Mouse (Mus musculus): ENCODE data around the gene Clec3b. TPM values are rescaled to one million over a fixed set of nuclear protein-coding genes. Genes with fewer than 3 reads are reported as not detected.

Clec3b gene
- total RNA-seq, 1 experiment from 2014 or later: not detected

- ATAC-seq (replicated peaks; ENCODE audit: insufficient number of reproducible peaks, low FRiP score, low TSS enrichment, poor library complexity, severe bottlenecking): no peak
These were observed 2.3 kb upstream of the Clec3b start for GRCm38 (mm10) chr9:123148430-123148829.

DNA sequence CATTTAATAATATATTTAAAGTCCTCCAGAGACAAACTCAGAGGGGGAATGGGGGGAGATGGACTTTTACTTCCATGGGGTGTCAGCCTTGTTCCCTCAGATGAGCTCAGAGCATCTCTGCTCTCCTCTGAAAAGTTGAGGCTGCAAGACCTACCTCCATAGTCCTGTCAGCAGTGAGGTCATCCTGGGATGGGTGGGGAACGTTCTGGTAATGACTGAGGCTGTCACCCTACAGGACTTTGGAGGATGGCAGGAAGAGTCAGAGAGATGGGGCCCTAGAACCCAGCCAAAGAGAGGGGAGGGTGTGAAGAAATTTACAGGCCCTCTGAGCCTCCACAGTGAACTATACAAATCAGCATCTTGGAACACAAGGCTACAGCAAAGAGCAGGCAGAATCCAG, 815 bp downstream of the Clec3b start:
- ATAC-seq (replicated peaks; ENCODE audit: insufficient number of reproducible peaks, low FRiP score, low TSS enrichment, poor library complexity, severe bottlenecking): no peak

DNA sequence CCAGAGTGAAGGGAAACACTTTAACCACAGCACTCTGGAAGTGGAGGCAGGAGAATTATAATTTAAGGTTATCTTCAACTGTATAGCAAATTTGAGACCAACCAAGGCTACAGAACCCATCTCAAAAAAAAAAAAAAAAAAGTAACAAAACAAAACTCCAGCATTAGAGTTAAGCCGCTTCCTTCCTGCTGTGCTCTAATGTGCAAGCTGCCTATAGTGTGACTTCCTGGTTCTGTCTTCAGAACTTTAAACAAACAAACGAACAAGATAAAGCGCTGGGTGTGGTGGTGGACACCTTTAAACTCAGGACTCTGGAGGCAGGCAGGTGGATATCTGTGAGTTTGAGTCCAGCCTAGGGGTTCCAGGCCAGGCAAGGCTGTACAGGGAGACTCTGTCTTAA, 1.3 kb downstream of the Clec3b start:
- ATAC-seq (replicated peaks; ENCODE audit: insufficient number of reproducible peaks, low FRiP score, low TSS enrichment, poor library complexity, severe bottlenecking): no peak

DNA sequence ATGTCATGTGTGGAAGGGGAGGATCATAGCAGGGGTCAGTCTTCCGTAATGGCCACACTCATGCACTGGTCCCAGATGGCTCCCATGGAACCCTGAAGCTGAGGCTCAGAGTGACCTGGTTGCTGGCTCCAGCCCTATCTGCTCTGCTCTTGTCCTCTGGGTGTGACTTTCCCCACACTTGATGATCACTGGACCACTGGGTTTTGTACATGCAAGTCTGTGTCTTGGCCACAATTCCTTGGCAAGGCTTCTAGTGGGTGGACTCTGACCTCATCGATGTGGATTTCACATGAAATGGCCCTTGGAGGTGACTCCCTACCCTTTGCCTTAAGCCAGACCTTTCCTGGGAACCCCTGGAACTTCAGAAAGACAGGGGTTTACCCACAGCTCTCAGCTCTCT, 2.4 kb downstream of the Clec3b start:
- ATAC-seq (replicated peaks; ENCODE audit: insufficient number of reproducible peaks, low FRiP score, low TSS enrichment, poor library complexity, severe bottlenecking): no peak

DNA sequence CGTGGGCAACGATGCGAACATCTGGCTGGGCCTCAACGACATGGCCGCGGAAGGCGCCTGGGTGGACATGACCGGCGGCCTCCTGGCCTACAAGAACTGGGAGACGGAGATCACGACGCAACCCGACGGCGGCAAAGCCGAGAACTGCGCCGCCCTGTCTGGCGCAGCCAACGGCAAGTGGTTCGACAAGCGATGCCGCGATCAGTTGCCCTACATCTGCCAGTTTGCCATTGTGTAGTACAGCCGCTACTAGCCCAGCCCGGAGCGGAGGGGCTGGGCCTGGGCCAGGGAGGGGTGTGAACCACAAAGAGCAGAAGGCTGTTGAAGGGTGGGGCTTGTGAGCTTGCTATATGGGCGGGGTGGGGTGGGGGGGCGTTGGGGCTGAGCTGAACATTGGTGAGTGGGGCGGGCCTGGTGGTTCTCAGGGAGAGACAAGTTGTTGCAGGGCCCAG, 6.2 kb downstream of the Clec3b start:
- ATAC-seq (replicated peaks; ENCODE audit: insufficient number of reproducible peaks, low FRiP score, low TSS enrichment, poor library complexity, severe bottlenecking): no peak

GRCm38 (mm10) chr9:123157699-123158098, 7.0 kb downstream of the Clec3b start:
- no peak for ATAC-seq (replicated peaks; ENCODE audit: insufficient number of reproducible peaks, low FRiP score, low TSS enrichment, poor library complexity, severe bottlenecking)

DNA sequence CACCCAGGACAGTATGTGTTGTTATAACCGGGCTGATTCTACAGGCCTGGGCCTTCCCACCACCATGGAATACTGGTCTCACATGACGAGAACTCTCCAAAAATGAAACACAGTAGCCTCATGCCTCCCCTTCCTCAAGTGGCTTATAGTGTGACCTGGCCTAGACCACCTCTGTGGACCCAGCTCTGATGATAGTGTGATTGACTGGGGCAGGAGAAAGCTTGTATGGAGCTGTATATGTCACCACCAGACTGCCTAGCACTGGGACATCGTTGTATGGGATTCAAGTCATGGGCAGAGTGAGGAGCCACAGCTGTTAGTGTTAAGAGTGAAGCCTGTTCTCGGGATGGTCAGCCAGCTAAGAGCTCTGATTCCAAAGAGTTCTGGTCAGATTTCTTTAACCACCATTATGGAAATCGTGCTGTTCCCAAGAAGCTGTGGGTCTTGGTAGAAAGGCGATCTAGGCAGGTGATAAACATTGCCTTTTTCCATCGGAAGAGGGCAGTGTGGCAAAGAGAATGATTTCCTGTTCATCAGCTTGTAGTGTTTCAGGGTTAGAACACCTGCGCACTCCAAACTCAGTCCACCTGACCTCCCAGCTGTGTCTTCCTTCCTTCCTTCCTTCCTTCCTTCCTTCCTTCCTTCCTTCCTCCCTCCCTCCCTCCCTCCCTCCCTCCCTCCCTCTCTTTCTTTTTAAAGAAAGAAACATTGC, 7.5 kb downstream of the Clec3b start:
- no peak for ATAC-seq (replicated peaks; ENCODE audit: insufficient number of reproducible peaks, low FRiP score, low TSS enrichment, poor library complexity, severe bottlenecking)

DNA sequence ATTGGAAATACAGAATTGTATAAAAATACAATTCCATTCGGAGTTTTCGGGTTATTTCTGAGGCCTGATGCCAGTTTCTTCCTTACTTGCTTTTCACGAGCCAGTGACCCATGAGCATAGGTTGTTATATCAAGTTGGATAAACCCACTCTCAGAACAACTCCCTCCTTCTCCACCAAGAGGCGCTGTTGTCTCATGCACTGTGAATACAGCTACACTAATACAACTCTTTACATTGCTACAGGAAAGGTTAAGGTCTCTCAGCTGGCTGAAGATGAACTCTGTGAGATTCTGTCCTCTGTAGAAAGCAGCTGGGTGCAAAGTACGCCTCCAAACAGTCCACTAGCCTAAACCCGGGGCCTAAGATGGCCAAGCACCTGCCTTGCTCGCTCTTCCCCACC, 8.6 kb downstream of the Clec3b start:
- no peak for ATAC-seq (replicated peaks; ENCODE audit: insufficient number of reproducible peaks, low FRiP score, low TSS enrichment, poor library complexity, severe bottlenecking)

- ATAC-seq (replicated peaks; ENCODE audit: insufficient number of reproducible peaks, low FRiP score, low TSS enrichment, poor library complexity, severe bottlenecking): no peak
These were observed 11.0 kb downstream of the Clec3b start for GRCm38 (mm10) chr9:123161792-123162191.

GRCm38 (mm10) chr9:123162985-123163694, 12.4 kb downstream of the Clec3b start:
- no peak for ATAC-seq (replicated peaks; ENCODE audit: insufficient number of reproducible peaks, low FRiP score, low TSS enrichment, poor library complexity, severe bottlenecking)

GRCm38 (mm10) chr9:123165781-123166443, 15.2 kb downstream of the Clec3b start:
- no peak for ATAC-seq (replicated peaks; ENCODE audit: insufficient number of reproducible peaks, low FRiP score, low TSS enrichment, poor library complexity, severe bottlenecking)

- no peak for ATAC-seq (replicated peaks; ENCODE audit: insufficient number of reproducible peaks, low FRiP score, low TSS enrichment, poor library complexity, severe bottlenecking)
These were observed 23.0 kb downstream of the Clec3b start for GRCm38 (mm10) chr9:123173760-123174159.

- ATAC-seq (replicated peaks; ENCODE audit: insufficient number of reproducible peaks, low FRiP score, low TSS enrichment, poor library complexity, severe bottlenecking): no peak
These were observed 23.6 kb downstream of the Clec3b start for GRCm38 (mm10) chr9:123174356-123174755.

GRCm38 (mm10) chr9:123177380-123178048, 26.8 kb downstream of the Clec3b start:
- no peak for ATAC-seq (replicated peaks; ENCODE audit: insufficient number of reproducible peaks, low FRiP score, low TSS enrichment, poor library complexity, severe bottlenecking)

DNA sequence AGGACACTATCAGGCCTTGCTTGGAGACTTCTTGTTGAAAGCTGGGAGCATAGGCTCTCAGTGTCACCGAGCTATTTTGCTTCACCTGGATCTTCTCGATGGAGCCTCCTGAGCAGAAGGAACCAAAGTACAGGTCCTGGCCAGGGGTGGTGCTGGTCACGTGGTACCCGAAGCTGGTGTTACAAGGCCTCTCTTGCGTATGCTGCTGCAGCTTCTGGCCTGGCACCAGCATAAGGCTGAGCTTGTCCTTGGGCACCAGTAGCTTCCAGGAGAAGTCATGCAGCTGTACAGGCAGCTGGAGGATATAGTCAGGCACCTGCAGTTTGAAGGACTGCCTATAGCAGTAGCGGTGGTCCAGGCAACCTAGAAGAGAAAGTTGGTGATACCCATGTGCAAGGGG, 29.3 kb downstream of the Clec3b start:
- no peak for ATAC-seq (replicated peaks; ENCODE audit: insufficient number of reproducible peaks, low FRiP score, low TSS enrichment, poor library complexity, severe bottlenecking)

- no peak for ATAC-seq (replicated peaks; ENCODE audit: insufficient number of reproducible peaks, low FRiP score, low TSS enrichment, poor library complexity, severe bottlenecking)
These were observed 32.5 kb downstream of the Clec3b start for GRCm38 (mm10) chr9:123183226-123183625.

DNA sequence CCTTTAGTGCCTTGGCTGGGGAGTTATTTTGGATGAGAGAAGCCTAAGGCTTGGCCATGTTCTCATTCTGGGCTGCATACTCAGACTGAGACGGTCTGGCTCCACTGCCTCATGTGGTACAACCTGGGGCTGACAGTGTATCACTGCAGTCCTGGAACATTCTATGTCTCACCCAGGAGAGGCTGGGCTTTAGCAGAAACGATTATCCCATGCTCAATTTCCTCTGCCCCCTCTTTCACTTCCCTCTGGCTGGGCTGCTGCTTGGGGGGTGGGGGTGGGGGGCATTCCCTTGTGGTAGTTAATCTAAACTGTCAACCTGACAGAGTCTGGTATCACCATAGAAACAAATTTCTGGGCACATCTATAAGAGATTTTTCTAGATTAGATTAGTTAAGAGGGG, 34.8 kb downstream of the Clec3b start:
- ATAC-seq (replicated peaks; ENCODE audit: insufficient number of reproducible peaks, low FRiP score, low TSS enrichment, poor library complexity, severe bottlenecking): no peak

DNA sequence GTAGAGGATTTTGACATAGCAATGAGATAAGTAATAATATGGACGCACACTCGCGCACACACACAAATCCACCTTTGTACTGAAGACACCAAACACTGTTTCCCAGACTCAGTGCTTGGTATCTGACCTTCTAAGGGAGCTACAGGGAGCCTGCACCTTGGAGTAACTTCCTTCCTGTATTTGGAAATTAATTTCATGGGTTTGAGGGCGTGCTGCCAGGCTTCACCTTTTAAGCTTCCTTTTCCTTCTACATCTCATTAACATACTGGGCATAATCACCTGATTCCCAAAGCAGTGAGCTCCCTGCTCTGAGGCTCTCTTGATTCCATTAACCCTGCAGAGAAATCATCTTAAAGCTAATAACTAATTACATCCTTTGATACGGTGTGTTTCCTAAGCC, 35.4 kb downstream of the Clec3b start:
- ATAC-seq (replicated peaks; ENCODE audit: insufficient number of reproducible peaks, low FRiP score, low TSS enrichment, poor library complexity, severe bottlenecking): no peak

GRCm38 (mm10) chr9:123187589-123187988, 36.8 kb downstream of the Clec3b start:
- no peak for ATAC-seq (replicated peaks; ENCODE audit: insufficient number of reproducible peaks, low FRiP score, low TSS enrichment, poor library complexity, severe bottlenecking)

Measured in monocyte, adult 5-6 weeks (primary cell).